Mouse (Mus musculus): ENCODE measurements around the gene Wdr27. TPM values are rescaled to one million over a fixed set of nuclear protein-coding genes. Genes with fewer than 3 reads are reported as not detected.
"Not testable (repeated sequence)": the region's sequence is repeated elsewhere in the genome, so short reads cannot be mapped to it uniquely, and the experiment has no call there.

Wdr27 gene
- polyA plus RNA-seq, 1 experiment from 2014 or later: 8.2 TPM

GRCm38 (mm10) chr17:14910771-14911170, 32.2 kb downstream of the Wdr27 start:
- Histone ChIP-seq H3K4me3 (ENCODE audit: low read depth, low read length) (no peak overlapping the region), H3K4me1 (ENCODE audit: control insufficient read depth, insufficient read depth, low read length) (no peaks in the 10 kb centered on the region), H3K27me3 (ENCODE audit: control insufficient read depth, insufficient read depth, low read length) (no peaks in the 10 kb centered on the region), H3K9ac (ENCODE audit: low read length) (no peak overlapping the region), H3K4me2 (no peak overlapping the region), H3K36me3 (ENCODE audit: control insufficient read depth, insufficient read depth, low read length) (no peaks in the 10 kb centered on the region), H3K27ac (ENCODE audit: low read depth, low read length) (no peak overlapping the region), H3K9me3 (ENCODE audit: control insufficient read depth, low read length) (no peaks in the 10 kb centered on the region)
- DNase-seq (ENCODE audit: low spot score, missing footprints): no peak
- no peak for ATAC-seq (ENCODE audit: low FRiP score)
- WGBS: 93% methylated on average over 5 of the region's 5 CpGs

- H3K4me2 ChIP-seq: no peak overlapping the region
- H3K36me3 ChIP-seq (ENCODE audit: control insufficient read depth, insufficient read depth, low read length): no peaks in the 10 kb centered on the region
- H3K4me3 ChIP-seq (ENCODE audit: low read depth, low read length): no peak overlapping the region
- no peaks in the 10 kb centered on the region for H3K27me3 ChIP-seq (ENCODE audit: control insufficient read depth, insufficient read depth, low read length)
- DNase-seq (ENCODE audit: low spot score, missing footprints) (no peak), ATAC-seq (ENCODE audit: low FRiP score) (no peak)
- H3K27ac ChIP-seq (ENCODE audit: low read depth, low read length): no peak overlapping the region
- no peaks in the 10 kb centered on the region for H3K9me3 ChIP-seq (ENCODE audit: control insufficient read depth, low read length)
- H3K4me1 ChIP-seq (ENCODE audit: control insufficient read depth, insufficient read depth, low read length): no peaks in the 10 kb centered on the region
- 79% methylated on average over 5 of the region's 5 CpGs for WGBS
- no peak overlapping the region for H3K9ac ChIP-seq (ENCODE audit: low read length)
Observed at GRCm38 (mm10) chr17:14909331-14909730, 33.6 kb downstream of the Wdr27 start.

- ATAC-seq (ENCODE audit: low FRiP score) (no peak), DNase-seq (ENCODE audit: low spot score, missing footprints) (no peak)
- Histone ChIP-seq H3K36me3 (ENCODE audit: control insufficient read depth, insufficient read depth, low read length) (no peaks in the 10 kb centered on the region), H3K9me3 (ENCODE audit: control insufficient read depth, low read length) (no peaks in the 10 kb centered on the region), H3K4me3 (ENCODE audit: low read depth, low read length) (no peak overlapping the region), H3K4me2 (no peak overlapping the region), H3K4me1 (ENCODE audit: control insufficient read depth, insufficient read depth, low read length) (no peaks in the 10 kb centered on the region), H3K9ac (ENCODE audit: low read length) (no peak overlapping the region), H3K27me3 (ENCODE audit: control insufficient read depth, insufficient read depth, low read length) (no peaks in the 10 kb centered on the region), H3K27ac (ENCODE audit: low read depth, low read length) (no peak overlapping the region)
- 78% methylated on average over 12 of the region's 12 CpGs for WGBS
Observed at GRCm38 (mm10) chr17:14907136-14907535, 35.8 kb downstream of the Wdr27 start.

- no peak for ATAC-seq (ENCODE audit: low FRiP score)
- Histone ChIP-seq H3K36me3 (ENCODE audit: control insufficient read depth, insufficient read depth, low read length) (no peaks in the 10 kb centered on the region), H3K27me3 (ENCODE audit: control insufficient read depth, insufficient read depth, low read length) (no peaks in the 10 kb centered on the region), H3K4me1 (ENCODE audit: control insufficient read depth, insufficient read depth, low read length) (no peaks in the 10 kb centered on the region), H3K9me3 (ENCODE audit: control insufficient read depth, low read length) (no peaks in the 10 kb centered on the region), H3K27ac (ENCODE audit: low read depth, low read length) (no peak overlapping the region), H3K4me2 (no peak overlapping the region), H3K4me3 (ENCODE audit: low read depth, low read length) (no peak overlapping the region), H3K9ac (ENCODE audit: low read length) (no peak overlapping the region)
- WGBS: 17% methylated on average over 1 of the region's 1 CpGs
- no peak for DNase-seq (ENCODE audit: low spot score, missing footprints)
Observed at GRCm38 (mm10) chr17:14906611-14907010, 36.3 kb downstream of the Wdr27 start.

GRCm38 (mm10) chr17:14904637-14905265, 38.2 kb downstream of the Wdr27 start:
- Histone ChIP-seq H3K9ac (ENCODE audit: low read length) (no peak overlapping the region), H3K4me3 (ENCODE audit: low read depth, low read length) (no peak overlapping the region), H3K4me2 (no peak overlapping the region), H3K36me3 (ENCODE audit: control insufficient read depth, insufficient read depth, low read length) (no peaks in the 10 kb centered on the region), H3K4me1 (ENCODE audit: control insufficient read depth, insufficient read depth, low read length) (no peaks in the 10 kb centered on the region), H3K27ac (ENCODE audit: low read depth, low read length) (no peak overlapping the region), H3K27me3 (ENCODE audit: control insufficient read depth, insufficient read depth, low read length) (no peaks in the 10 kb centered on the region), H3K9me3 (ENCODE audit: control insufficient read depth, low read length) (no peaks in the 10 kb centered on the region)
- WGBS: 68% methylated on average over 7 of the region's 7 CpGs
- ATAC-seq (ENCODE audit: low FRiP score) (peak; percentile 69), DNase-seq (ENCODE audit: low spot score, missing footprints) (peak; percentile 98)

- Histone ChIP-seq H3K36me3 (ENCODE audit: control insufficient read depth, insufficient read depth, low read length) (no peaks in the 10 kb centered on the region), H3K4me2 (no peak overlapping the region), H3K27me3 (ENCODE audit: control insufficient read depth, insufficient read depth, low read length) (no peaks in the 10 kb centered on the region), H3K9ac (ENCODE audit: low read length) (no peak overlapping the region), H3K27ac (ENCODE audit: low read depth, low read length) (no peak overlapping the region), H3K4me1 (ENCODE audit: control insufficient read depth, insufficient read depth, low read length) (no peaks in the 10 kb centered on the region), H3K9me3 (ENCODE audit: control insufficient read depth, low read length) (no peaks in the 10 kb centered on the region), H3K4me3 (ENCODE audit: low read depth, low read length) (no peak overlapping the region)
- DNase-seq (ENCODE audit: low spot score, missing footprints) (no peak), ATAC-seq (ENCODE audit: low FRiP score) (no peak; the same call in 1 of the 2 replicates)
- WGBS: 78% methylated on average over 6 of the region's 6 CpGs
Observed at GRCm38 (mm10) chr17:14904206-14904605, 38.8 kb downstream of the Wdr27 start.

GRCm38 (mm10) chr17:14903212-14903611, 39.7 kb downstream of the Wdr27 start:
- ATAC-seq (ENCODE audit: low FRiP score) (no peak), DNase-seq (ENCODE audit: low spot score, missing footprints) (no peak)
- Histone ChIP-seq H3K27me3 (ENCODE audit: control insufficient read depth, insufficient read depth, low read length) (no peaks in the 10 kb centered on the region), H3K4me3 (ENCODE audit: low read depth, low read length) (no peak overlapping the region), H3K36me3 (ENCODE audit: control insufficient read depth, insufficient read depth, low read length) (no peaks in the 10 kb centered on the region), H3K4me2 (no peak overlapping the region), H3K9ac (ENCODE audit: low read length) (no peak overlapping the region), H3K4me1 (ENCODE audit: control insufficient read depth, insufficient read depth, low read length) (no peaks in the 10 kb centered on the region), H3K27ac (ENCODE audit: low read depth, low read length) (no peak overlapping the region), H3K9me3 (ENCODE audit: control insufficient read depth, low read length) (no peaks in the 10 kb centered on the region)
- 83% methylated on average over 3 of the region's 3 CpGs for WGBS

GRCm38 (mm10) chr17:14898972-14899371, 44.0 kb downstream of the Wdr27 start:
- H3K27me3 ChIP-seq (ENCODE audit: control insufficient read depth, insufficient read depth, low read length): no peaks in the 10 kb centered on the region
- no peak for DNase-seq (ENCODE audit: low spot score, missing footprints)
- 81% methylated on average over 1 of the region's 1 CpGs for WGBS
- H3K27ac ChIP-seq (ENCODE audit: low read depth, low read length): no peak overlapping the region
- H3K4me2 ChIP-seq: no peak overlapping the region
- no peak overlapping the region for H3K4me3 ChIP-seq (ENCODE audit: low read depth, low read length)
- H3K4me1 ChIP-seq (ENCODE audit: control insufficient read depth, insufficient read depth, low read length): no peaks in the 10 kb centered on the region
- no peaks in the 10 kb centered on the region for H3K9me3 ChIP-seq (ENCODE audit: control insufficient read depth, low read length)
- no peak for ATAC-seq (ENCODE audit: low FRiP score)
- H3K9ac ChIP-seq (ENCODE audit: low read length): no peak overlapping the region
- no peaks in the 10 kb centered on the region for H3K36me3 ChIP-seq (ENCODE audit: control insufficient read depth, insufficient read depth, low read length)

GRCm38 (mm10) chr17:14895058-14895457, 47.9 kb downstream of the Wdr27 start:
- H3K9ac ChIP-seq (ENCODE audit: low read length); H3K27ac ChIP-seq (ENCODE audit: low read depth, low read length); H3K4me2 ChIP-seq; H3K36me3 ChIP-seq (ENCODE audit: control insufficient read depth, insufficient read depth, low read length); H3K4me3 ChIP-seq (ENCODE audit: low read depth, low read length); H3K27me3 ChIP-seq (ENCODE audit: control insufficient read depth, insufficient read depth, low read length); DNase-seq (ENCODE audit: low spot score, missing footprints); H3K4me1 ChIP-seq (ENCODE audit: control insufficient read depth, insufficient read depth, low read length); H3K9me3 ChIP-seq (ENCODE audit: control insufficient read depth, low read length); ATAC-seq (ENCODE audit: low FRiP score): not testable (repeated sequence)
